Mouse (Mus musculus) liver, embryonic 16.5 days (tissue): ENCODE data around the gene Mlh3. TPM values are rescaled to one million over a fixed set of nuclear protein-coding genes. Genes with fewer than 3 reads are reported as not detected.
"Not testable (repeated sequence)": the region's sequence is repeated elsewhere in the genome, so short reads cannot be mapped to it uniquely, and the experiment has no call there.

Source experiments
- ATAC-seq: fragments of 200-750 bp; cut with Nextera tagmentation; 2 replicates; pipeline ENCODE4 v1.8.0; 2017; ENCODE audit warnings: low read depth, mild to moderate bottlenecking, moderate number of reproducible peaks, moderate library complexity
- H3K27ac ChIP-seq: fragments of 300-500 bp; sonication (generic); 2 replicates; pipeline ENCODE4 v1.5.1; 2014; ENCODE audit warnings: mild to moderate bottlenecking, low read length
- H3K27me3 ChIP-seq: fragments of 300-500 bp; sonication (generic); 2 replicates; pipeline ENCODE4 v1.6.1; 2014; ENCODE audit warnings: low read depth, low read length, mixed read lengths; ENCODE audit not compliant: control insufficient read depth, insufficient read depth
- H3K36me3 ChIP-seq: fragments of 300-500 bp; sonication (generic); 2 replicates; pipeline ENCODE4 v1.6.1; 2014; ENCODE audit warnings: mild to moderate bottlenecking; ENCODE audit not compliant: control insufficient read depth, insufficient read depth
- H3K4me1 ChIP-seq: fragments of 300-500 bp; sonication (generic); 2 replicates; pipeline ENCODE4 v1.6.1; 2014; ENCODE audit warnings: low read depth, low read length, mixed read lengths; ENCODE audit not compliant: control insufficient read depth
- H3K4me2 ChIP-seq: fragments of 300-500 bp; sonication (generic); 2 replicates; pipeline ENCODE4 v1.6.1; 2014; ENCODE audit warnings: low read depth, low read length, mixed read lengths
- H3K4me3 ChIP-seq: fragments of 300-500 bp; sonication (generic); 2 replicates; pipeline ENCODE4 v1.5.1; 2014; ENCODE audit warnings: low read depth, mild to moderate bottlenecking, low read length
- H3K9ac ChIP-seq: fragments of 300-500 bp; sonication (generic); 2 replicates; pipeline ENCODE4 v1.6.1; 2014; ENCODE audit warnings: low read depth, low read length
- H3K9me3 ChIP-seq: fragments of 300-500 bp; sonication (generic); replicated peaks from 2 replicates; pipeline ENCODE4 v1.6.1; 2016; ENCODE audit warnings: low read length; ENCODE audit not compliant: control insufficient read depth
- WGBS: fragments of 180-500 bp; shearing (Covaris S2); extraction: QIAGEN DNeasy Blood & Tissue Kit; methylation state at CpG from one replicate; pipeline ENCODE4 v1.1.7; 2014; ENCODE audit not compliant: insufficient replicate concordance; 5-methylcytosine and 5-hydroxymethylcytosine counted together
- polyA plus RNA-seq: library from polyadenylated mRNA; unstranded; fragments of >200 nt; fragmentation: Nextera tagmentation; extraction: Ambion mirVana; gene quantifications from 2 replicates; pipeline ENCODE4 v1.2.1, GENCODE M21; 2015

Mlh3 gene
- polyA plus RNA-seq, 1 experiment from 2014 or later, result 2.3 TPM

GRCm38 (mm10) chr12:85286941-85287340 lies 16.5 kb upstream of the Mlh3 start:
- 23% methylated on average over 4 of the region's 5 CpGs for WGBS
- no peak for ATAC-seq
- Histone ChIP-seq H3K27me3 (peaks cover 7% of the 10 kb centered on the region), H3K4me1 (peaks cover 7% of the 10 kb centered on the region), H3K27ac (no peak overlapping the region), H3K4me2 (no peak overlapping the region), H3K4me3 (no peak overlapping the region), H3K9ac (no peak overlapping the region), H3K9me3 (no peaks in the 10 kb centered on the region), H3K36me3 (no peaks in the 10 kb centered on the region)

GRCm38 (mm10) chr12:85284996-85285395 lies 14.6 kb upstream of the Mlh3 start:
- Histone ChIP-seq H3K4me1 (peaks cover 14% of the 10 kb centered on the region), H3K9me3 (no peaks in the 10 kb centered on the region), H3K4me3 (no peak overlapping the region), H3K9ac (no peak overlapping the region), H3K36me3 (no peaks in the 10 kb centered on the region), H3K27ac (no peak overlapping the region), H3K4me2 (no peak overlapping the region), H3K27me3 (peaks cover 7% of the 10 kb centered on the region)
- 75% methylated on average over 4 of the region's 4 CpGs for WGBS
- no peak for ATAC-seq

GRCm38 (mm10) chr12:85284331-85284730 lies 13.9 kb upstream of the Mlh3 start:
- 35% methylated on average over 8 of the region's 8 CpGs for WGBS
- H3K36me3 ChIP-seq, result no peaks in the 10 kb centered on the region

GRCm38 (mm10) chr12:85281756-85282155 lies 11.4 kb upstream of the Mlh3 start:
- H3K4me2 ChIP-seq, H3K27me3 ChIP-seq, H3K27ac ChIP-seq, ATAC-seq, H3K9ac ChIP-seq, H3K9me3 ChIP-seq, H3K36me3 ChIP-seq, H3K4me3 ChIP-seq: not testable (repeated sequence)
- H3K4me1 ChIP-seq, result peaks cover 22% of the 10 kb centered on the region
- 90% methylated on average over 1 of the region's 4 CpGs for WGBS

More at GRCm38 (mm10) chr12:85284331-85284730, 13.9 kb upstream of the Mlh3 start:
- Histone ChIP-seq H3K27ac (no peak overlapping the region), H3K4me1 (peaks cover 16% of the 10 kb centered on the region), H3K9ac (no peak overlapping the region), H3K27me3 (peaks cover 7% of the 10 kb centered on the region), H3K9me3 (no peaks in the 10 kb centered on the region), H3K4me2 (no peak overlapping the region), H3K4me3 (no peak overlapping the region)
- no peak for ATAC-seq

DNA sequence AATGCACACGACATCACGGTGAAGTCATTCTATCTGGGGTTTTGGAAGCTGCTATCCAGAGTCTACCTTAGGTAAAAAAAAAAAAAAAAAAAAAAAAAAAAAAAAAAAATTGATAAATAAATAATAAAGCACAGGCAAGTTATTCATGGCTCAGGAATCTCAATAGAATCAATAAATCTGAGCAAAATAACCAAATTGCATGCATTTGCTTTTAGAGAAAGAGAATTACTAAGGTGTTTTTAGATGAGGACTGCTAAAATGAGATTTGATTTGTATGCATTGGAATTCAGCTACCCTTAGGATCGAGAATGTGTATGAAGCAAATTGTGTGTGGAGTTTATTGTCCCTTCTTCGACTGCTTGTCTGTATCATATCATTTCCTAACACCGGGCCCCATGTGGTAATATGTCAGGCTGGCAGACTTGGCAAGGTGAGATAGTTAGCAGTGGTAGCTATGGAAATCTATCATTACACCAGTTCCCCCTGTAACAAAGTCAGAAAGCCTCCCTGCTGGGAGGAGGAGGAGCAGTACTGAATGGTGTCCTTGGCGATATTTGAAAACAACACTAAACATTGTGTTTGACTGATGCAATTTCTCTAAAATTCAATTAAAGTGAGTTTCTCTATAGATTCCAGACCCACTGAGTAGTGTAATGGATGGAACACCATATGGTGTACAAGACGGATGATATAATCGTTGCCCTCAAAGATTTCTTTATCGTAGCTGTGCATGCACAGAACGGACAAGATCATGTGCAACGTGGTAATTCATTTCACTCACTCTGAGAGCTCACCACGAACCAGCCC lies 10.6 kb upstream of the Mlh3 start:
- Histone ChIP-seq H3K4me1 (peaks cover 22% of the 10 kb centered on the region), H3K9me3 (no peaks in the 10 kb centered on the region), H3K36me3 (no peaks in the 10 kb centered on the region), H3K4me3 (peak overlapping the region; percentile 85), H3K27ac (no peak overlapping the region), H3K27me3 (no peaks in the 10 kb centered on the region), H3K4me2 (peak overlapping the region; percentile 86), H3K9ac (peak overlapping the region; percentile 93)
- WGBS, result 25% methylated on average over 12 of the region's 12 CpGs
- peak; percentile 26; the same call in 1 of the 2 replicates for ATAC-seq

DNA sequence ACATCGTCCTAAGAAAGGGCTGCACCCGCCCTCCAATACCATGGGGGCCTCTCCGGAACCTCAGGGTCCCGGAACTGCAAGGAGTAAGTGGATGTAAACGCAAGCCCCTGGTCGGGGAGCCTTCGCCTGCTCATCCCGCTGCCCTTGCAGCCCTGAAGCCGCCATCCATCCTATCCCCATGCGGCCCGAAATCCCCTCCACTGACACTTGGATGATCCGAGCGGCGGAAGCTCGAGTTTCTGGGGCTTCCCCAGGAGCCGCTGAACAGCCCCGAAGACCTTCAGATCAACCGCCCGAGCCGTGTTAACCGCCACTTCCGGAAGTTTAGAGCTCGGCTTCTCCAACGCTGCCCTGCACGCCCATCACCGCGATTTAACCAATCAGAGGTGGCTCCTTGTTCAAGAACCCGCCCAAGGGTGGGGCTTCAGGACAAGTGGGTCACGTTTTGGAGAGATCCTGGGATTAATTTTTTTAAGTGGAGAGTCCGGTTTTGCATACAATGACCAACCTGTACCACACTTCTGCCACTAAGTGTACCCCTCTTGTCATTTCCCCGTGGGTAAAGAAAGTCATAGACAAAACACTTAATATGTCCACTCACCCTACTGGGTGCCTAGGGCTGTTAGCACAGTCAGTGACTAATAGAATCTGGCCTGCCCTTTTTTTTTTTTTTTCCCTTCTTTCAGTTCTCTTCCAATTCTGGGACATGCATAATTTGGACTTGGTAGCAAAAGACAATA lies 9.9 kb upstream of the Mlh3 start:
- peak; percentile 92 for ATAC-seq
- Histone ChIP-seq H3K27ac (peak overlapping the region; percentile 89), H3K9me3 (no peaks in the 10 kb centered on the region)

DNA sequence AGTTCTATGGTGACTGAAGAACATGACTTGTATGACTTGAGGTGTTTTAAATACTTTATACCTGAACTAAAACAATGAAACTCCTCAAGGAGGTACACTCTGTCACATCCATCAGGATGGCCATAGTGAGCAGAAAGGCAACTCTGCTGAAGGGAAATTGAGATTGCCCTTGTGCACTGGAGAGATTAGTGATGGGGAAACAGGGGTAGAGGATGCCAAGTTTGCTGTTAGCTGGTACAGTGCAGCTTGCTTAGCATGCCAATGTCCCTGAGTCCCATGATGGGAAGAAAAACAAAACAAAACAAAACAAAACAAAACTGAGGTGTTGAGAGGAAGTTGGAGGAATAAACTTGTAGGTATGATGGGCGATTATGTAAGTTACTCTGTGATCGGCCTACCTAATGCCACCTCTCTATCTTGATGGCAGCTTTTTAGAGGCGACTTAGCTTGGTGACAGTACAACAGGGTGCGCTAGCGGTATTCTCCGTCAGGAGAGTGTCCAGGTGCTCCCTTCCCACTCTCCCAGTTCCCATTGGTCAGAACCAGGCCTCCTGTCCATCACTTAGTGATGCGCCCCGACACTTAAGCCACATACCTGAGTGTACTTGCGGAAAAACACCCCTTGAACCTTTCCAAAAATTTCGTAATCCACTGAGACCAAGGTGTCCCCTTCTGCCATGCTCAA lies 9.1 kb upstream of the Mlh3 start:
- peak overlapping the region; percentile 85 for H3K4me3 ChIP-seq
- peak overlapping the region; percentile 86 for H3K4me2 ChIP-seq
- H3K27ac ChIP-seq, result peak overlapping the region; percentile 89
- H3K4me1 ChIP-seq, result peaks cover 22% of the 10 kb centered on the region
- 4% methylated on average over 10 of the region's 10 CpGs for WGBS
- H3K36me3 ChIP-seq, result no peaks in the 10 kb centered on the region; the same call in 1 of the 2 replicates
- no peaks in the 10 kb centered on the region for H3K9me3 ChIP-seq
- peak overlapping the region; percentile 93 for H3K9ac ChIP-seq
- ATAC-seq, result peak; percentile 28
- no peaks in the 10 kb centered on the region for H3K27me3 ChIP-seq

More for the DNA sequence above, 9.9 kb upstream of the Mlh3 start:
- peaks cover 22% of the 10 kb centered on the region for H3K4me1 ChIP-seq
- 0% methylated on average over 31 of the region's 31 CpGs for WGBS
- peak overlapping the region; percentile 93 for H3K9ac ChIP-seq
- H3K4me3 ChIP-seq, result peak overlapping the region; percentile 85
- H3K36me3 ChIP-seq, result no peaks in the 10 kb centered on the region
- peak overlapping the region; percentile 86 for H3K4me2 ChIP-seq
- no peaks in the 10 kb centered on the region for H3K27me3 ChIP-seq

- Histone ChIP-seq H3K4me3 (peak overlapping the region; percentile 37), H3K4me2 (peak overlapping the region; percentile 86), H3K9me3 (no peaks in the 10 kb centered on the region), H3K9ac (peak overlapping the region; percentile 39; the same call in 1 of the 2 replicates), H3K27me3 (no peaks in the 10 kb centered on the region), H3K4me1 (peaks cover 22% of the 10 kb centered on the region), H3K27ac (peak overlapping the region; percentile 76), H3K36me3 (no peaks in the 10 kb centered on the region; the same call in 1 of the 2 replicates)
- peak; percentile 62 for ATAC-seq
- 47% methylated on average over 10 of the region's 10 CpGs for WGBS
Observed at GRCm38 (mm10) chr12:85278919-85279318, 8.5 kb upstream of the Mlh3 start.
